Mouse (Mus musculus) cerebral cortex, adult 2 months (tissue): ENCODE measurements around the gene Snai1.

Source experiments
- WGBS: fragments of 180-500 bp; shearing (Covaris S2); methylation state at CpG from one replicate; pipeline ENCODE4 v1.1.7; 2018; 5-methylcytosine and 5-hydroxymethylcytosine counted together

Gene Snai1

DNA sequence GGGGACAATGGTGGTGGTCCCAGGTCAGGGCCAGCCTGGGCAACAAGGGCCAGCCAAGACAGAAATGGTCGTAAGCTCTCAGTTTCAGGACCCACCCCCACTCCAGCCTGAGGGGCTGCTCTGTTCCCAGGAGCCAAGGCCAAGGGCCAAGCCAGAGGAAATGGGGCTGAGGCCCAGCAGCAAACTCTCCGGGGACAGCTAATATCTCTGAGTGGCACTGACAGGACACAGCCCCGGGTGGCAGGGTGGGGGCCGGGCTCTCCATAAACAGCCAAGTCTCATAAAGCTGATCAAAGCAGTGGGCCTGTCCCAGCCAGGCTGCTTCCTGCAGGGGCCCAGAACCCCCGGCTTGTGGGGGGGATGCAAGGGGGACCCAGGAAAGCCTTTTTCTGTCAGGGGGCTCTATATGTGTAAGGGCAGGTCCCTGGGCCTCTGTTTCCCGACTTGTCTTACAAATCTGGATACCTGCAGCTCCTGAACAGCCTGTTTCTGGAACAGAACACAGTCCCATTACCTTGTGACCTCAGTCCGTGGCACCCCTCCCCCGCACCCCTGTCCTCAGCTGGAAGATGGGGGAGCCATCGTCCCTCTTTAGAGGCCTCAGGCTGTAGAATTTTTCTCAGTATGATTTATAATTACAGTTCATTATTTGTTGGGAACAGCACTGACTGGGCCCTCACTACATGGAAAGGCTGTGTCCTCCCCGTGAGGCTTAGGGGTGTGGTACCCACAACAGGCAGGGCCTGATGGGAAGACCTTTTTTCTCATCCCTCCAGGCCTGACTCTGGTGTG, 45.4 kb downstream of the Snai1 start:
- 67% methylated on average over 10 of the region's 10 CpGs for WGBS

GRCm38 (mm10) chr2:167585273-167585672, 47.3 kb downstream of the Snai1 start:
- WGBS: 95% methylated on average over 2 of the region's 2 CpGs

GRCm38 (mm10) chr2:167586041-167586440, 48.0 kb downstream of the Snai1 start:
- 65% methylated on average over 8 of the region's 8 CpGs for WGBS

GRCm38 (mm10) chr2:167586976-167587375, 49.0 kb downstream of the Snai1 start:
- WGBS: 37% methylated on average over 9 of the region's 9 CpGs

GRCm38 (mm10) chr2:167588774-167589577, 51.0 kb downstream of the Snai1 start:
- WGBS: 34% methylated on average over 21 of the region's 21 CpGs
